Mouse (Mus musculus) megakaryocyte-erythroid progenitor cell, adult 5 weeks (primary cell): Measurements from ENCODE around the gene Fcrl6. TPM values are rescaled to one million over a fixed set of nuclear protein-coding genes. Genes with fewer than 3 reads are reported as not detected.

Source experiments
- polyA plus RNA-seq: library from polyadenylated mRNA; stranded (reverse); fragments of >175 nt; gene quantifications from 2 replicates; pipeline ENCODE4 v1.2.3, GENCODE M21; 2012

Fcrl6 gene
- polyA plus RNA-seq: not detected in 2 replicates

DNA sequence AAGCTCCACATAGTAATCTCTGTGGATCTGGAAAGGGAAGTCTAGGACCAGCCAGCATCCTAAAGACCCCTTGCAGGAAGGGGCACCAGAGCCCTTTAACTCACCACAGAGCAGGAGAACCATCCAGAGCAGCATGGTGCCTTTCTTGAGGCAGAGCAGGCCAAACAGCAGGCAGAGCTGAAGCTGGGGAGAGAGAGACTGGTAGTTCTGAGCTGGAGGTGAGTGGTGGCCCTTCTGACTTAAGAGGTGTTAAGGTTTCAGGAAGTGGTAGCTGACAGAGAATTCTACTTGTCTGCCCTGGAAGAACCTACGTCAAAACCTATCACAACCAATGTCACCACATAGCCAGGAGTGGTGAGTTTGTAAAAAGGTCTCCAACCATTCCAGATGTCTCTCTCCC is at the start of gene Fcrl6:
Gene Fcrl6, minus strand, starts transcription at position 226 of the 400 bp plus-strand sequence.

DNA sequence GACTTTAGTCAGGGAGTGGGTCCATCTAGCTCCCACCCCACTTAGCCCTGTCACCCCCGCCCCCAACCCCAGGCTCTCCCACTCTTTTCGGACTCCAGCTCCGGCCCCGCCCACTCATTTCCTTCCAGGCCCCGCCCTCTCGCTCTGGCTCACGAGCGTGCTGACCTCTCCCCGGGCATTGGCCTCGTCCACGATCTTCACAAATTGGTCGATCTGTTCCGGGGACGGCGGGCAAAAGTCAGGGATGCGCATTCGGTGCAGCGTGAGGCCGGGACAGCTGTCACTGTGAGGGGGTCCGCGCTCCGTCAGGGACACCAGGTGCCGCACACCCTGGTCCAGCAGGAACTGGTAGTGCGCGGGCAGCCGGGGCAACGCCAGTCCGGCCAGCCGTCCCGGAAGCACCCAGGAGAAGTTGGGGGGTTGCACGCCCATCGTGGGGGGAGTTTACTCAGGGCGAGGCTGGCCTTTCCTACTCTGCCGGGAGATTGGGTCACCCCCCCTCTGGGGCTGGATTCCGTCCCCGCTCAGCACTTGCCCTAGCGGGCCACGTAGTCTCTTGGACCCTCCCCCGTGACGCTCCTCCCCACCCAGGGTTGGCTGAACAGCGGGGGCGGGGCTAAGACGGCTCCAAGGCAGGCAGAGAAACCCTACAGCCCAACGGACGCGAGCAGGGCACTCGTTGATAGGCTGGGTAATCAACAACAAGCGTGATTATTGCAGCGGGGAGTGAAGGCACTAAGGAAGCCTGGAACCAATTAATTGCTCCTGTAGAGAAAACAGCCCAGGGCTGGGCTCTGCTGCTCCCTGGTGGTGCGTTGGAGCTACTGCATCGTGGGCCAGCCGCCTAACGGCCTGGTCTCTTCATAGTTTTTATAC is 30.3 kb upstream of the Fcrl6 start, which contains the start of gene Dusp23:
Gene Dusp23, minus strand, starts transcription at position 512 of the 876 bp plus-strand sequence.

GRCm38 (mm10) chr1:172590385-172590784 is 12.0 kb downstream of the Fcrl6 start, which contains the start of gene Slamf8:
Slamf8 (minus strand) TSS chr1:172590568.

GRCm38 (mm10) chr1:172555638-172556037 is 46.7 kb downstream of the Fcrl6 start, which contains the start of gene Vsig8:
Vsig8 (plus strand) TSS chr1:172555938.

Other genes with a start within 250 kb of the Fcrl6 start
- 9.1 and 9.6 TPM in 2 replicates for gene Pigm, start 226.0 kb downstream of the Fcrl6 start, polyA plus RNA-seq
- gene Slamf9, start 127.2 kb downstream of the Fcrl6 start, polyA plus RNA-seq: not detected in 2 replicates
- 1.2 and 1.7 TPM in 2 replicates for gene Igsf9, start 120.8 kb downstream of the Fcrl6 start, polyA plus RNA-seq
- gene Tagln2, start 102.5 kb downstream of the Fcrl6 start, polyA plus RNA-seq: 736 and 821 TPM in 2 replicates
- gene Cfap45, start 81.8 kb downstream of the Fcrl6 start, polyA plus RNA-seq: 0.12 and 0.32 TPM in 2 replicates
- gene Vsig8, start 46.6 kb downstream of the Fcrl6 start, polyA plus RNA-seq: not detected in 2 replicates
- gene Slamf8, start 12.0 kb downstream of the Fcrl6 start, polyA plus RNA-seq: 0.09 and 0.18 TPM in 2 replicates
- gene Dusp23, start 30.4 kb upstream of the Fcrl6 start, polyA plus RNA-seq: 21.6 and 23.7 TPM in 2 replicates
- gene Crp, start 95.5 kb upstream of the Fcrl6 start, polyA plus RNA-seq: not detected in 2 replicates